Mouse (Mus musculus): ENCODE data around the gene Arid1a. TPM values are rescaled to one million over a fixed set of nuclear protein-coding genes. Genes with fewer than 3 reads are reported as not detected.
"Not testable (repeated sequence)": the region's sequence is repeated elsewhere in the genome, so short reads cannot be mapped to it uniquely, and the experiment has no call there.

Arid1a gene
- total RNA-seq, 2 experiments from 2014 or later = 37.7 to 42.1 TPM

DNA sequence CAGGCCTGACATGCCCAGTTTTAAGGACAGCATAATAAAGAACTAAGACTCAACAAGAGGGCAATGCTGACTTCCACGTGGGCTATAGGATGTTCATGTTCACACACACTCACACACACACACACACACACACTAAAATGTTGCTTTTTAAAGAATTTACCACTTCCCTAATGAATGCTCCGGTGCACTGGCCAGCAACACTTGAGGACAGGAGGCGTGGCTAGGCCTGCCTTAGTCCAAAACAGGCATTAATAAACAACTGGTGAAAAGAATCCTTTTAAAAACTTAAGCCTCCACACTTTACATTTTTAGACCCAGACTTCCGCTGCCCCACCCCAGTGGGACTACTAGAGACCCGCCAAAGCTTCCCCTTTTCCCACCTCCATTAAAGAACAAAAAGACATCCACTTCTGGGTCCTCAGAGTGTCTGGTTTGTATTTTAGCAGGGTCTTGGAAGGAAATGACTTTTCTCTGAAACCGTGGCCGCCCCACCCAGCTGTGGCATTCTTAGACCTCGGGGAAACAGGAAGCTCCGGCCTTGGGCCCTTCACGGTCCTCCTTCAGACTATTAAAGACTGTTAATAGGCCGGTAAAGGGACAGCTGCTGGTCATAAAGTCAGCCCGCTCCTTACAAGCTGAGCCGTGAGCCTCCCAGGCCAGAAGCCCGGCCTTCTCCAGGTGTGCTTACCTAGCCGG lies 96.9 kb downstream of the Arid1a start:
- peak in 1 of 2 experiments; percentile 59 for DNase-seq
- intact Hi-C loops (cut with DNase I) = no loop called here

DNA sequence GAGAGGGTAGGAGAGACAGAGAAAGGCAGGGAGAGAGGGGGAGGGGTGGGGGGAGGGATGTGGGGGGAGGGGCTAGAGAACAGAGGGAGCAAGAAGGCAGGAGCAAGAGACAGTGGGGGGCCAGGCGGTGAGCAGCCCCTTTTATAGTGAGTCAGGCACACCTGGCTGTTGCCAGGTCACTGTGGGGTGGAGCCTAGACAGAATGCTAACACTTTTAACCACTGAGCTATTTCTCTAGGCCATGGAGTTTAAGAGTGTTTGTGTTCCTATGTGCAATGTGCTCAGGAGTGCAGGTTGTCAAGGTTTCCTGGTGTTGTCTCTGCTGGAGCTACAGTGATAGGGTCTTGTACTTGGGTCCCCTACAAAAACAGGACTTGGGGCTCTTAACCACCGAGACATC lies 97.8 kb downstream of the Arid1a start:
- no peak for DNase-seq
- intact Hi-C loops (cut with DNase I) = no loop called here

DNA sequence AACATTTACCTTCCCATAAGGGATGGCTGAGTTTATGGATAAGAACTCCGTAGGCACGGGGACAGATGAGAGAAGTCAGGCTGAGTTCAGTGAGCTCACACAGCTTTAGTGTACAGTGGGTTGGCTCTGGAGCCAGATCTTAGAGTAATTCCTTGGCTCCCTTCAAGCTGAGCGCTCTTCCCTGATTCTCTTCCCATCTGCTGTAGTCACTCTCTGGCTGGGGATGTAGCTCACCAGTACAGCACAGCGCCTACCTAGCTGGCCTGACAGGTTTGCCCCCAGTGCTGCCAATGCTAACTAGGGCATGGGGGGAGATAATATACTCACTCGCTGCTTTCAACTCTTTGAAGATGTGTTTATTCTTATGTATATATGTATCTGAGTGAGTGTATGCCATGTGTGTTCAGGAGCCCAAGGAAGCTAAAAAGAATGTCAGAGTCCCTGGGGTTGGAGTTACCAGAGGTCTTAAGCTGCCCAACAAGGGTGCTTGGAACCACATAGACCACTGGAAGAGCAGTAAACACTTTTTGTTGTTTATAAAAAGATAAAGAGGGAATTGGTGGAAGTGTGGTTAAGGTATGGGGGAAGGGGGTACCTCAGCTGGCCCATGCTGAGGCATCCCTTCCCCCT lies 98.6 kb downstream of the Arid1a start:
- no peak for DNase-seq
- intact Hi-C loops (cut with DNase I) = no loop called here

DNA sequence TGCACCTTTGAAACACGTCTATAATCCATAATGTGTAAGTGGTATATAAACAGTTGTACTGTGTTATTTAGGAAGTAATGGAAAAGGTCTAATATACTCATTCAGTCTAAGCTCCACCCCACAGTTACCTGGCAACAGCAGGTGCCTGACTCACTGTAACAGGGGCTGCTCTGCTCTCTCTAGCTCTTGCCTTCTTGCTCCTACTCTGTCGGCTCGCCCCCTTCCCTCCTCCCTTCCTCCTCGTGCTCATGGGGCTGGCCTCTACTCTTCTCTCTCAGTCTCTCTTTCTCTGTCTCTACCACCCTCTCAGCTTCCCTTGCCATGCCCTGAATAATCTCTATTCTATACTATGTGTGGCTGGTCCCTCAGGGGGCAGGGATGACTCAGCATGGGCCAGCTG lies 99.6 kb downstream of the Arid1a start:
- no peak for DNase-seq
- intact Hi-C loops (cut with DNase I) = no loop called here

DNA sequence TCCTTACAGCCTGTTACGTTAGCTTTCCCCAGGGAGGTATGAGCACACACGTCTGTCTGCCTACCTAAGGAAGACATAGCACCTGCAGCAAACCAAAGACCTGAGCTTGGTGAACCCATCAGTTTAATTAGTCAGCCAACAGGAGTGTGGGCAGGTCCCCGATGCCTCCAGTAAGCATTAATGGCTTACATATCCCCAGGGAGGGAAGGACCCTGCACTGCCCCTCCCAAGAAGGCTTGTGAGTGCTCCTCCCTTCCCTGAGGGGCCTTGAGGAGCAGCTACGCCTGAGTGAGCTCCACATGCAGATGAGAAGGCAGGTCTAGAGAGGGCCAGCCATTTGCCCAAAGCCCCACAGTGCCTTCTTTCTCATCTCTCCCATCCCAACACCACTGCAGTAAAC lies 100.3 kb downstream of the Arid1a start:
- intact Hi-C loops (cut with DNase I) = no loop called here
- DNase-seq = no peak

DNA sequence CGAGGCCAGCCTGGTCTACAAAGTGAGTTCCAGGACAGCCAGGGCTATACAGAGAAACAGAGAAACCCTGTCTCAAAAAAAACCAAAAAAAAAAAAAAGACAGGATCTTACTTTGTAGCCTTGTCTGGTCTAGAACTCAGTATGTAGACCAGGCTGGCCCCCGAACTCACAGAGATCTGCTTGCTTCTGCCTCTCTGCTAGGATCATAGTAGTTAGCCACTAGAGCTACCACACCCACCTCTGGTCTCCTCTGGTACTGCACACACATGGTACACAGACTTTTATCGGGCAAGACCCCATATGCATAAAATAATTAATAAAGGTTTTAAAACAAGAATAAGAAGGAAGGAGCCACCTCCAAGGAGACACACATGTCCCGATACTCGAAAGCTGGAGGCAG lies 102.5 kb downstream of the Arid1a start:
- DNase-seq = not testable (repeated sequence)
- intact Hi-C loops (cut with DNase I) = loop anchor here (5.0 kb wide), 1 partner anchor 42 kb away; no protein-coding TSS in a partner anchor

DNA sequence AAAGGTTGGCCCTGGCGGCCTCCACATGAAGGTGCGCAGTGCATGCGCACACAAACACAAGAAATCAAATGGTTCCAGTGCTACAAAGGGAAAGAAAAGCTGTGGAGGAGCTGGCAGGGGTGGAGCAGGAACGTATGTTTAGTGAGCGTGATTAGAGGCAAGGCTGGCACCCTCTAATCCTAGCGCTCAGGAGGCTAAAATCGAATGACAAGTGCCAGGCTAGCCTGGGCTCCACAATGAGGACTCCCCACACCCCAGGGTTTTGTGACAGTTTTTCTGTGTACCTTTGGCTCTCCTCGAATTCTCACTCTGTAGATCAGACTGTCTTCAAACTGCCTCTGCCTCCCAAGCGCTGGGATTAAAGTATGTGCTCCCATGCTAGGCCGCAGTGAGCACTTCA lies 103.8 kb downstream of the Arid1a start:
- no peak for DNase-seq
- intact Hi-C loops (cut with DNase I) = loop anchor here (5.0 kb wide), 1 partner anchor 40 kb away; no protein-coding TSS in a partner anchor

DNA sequence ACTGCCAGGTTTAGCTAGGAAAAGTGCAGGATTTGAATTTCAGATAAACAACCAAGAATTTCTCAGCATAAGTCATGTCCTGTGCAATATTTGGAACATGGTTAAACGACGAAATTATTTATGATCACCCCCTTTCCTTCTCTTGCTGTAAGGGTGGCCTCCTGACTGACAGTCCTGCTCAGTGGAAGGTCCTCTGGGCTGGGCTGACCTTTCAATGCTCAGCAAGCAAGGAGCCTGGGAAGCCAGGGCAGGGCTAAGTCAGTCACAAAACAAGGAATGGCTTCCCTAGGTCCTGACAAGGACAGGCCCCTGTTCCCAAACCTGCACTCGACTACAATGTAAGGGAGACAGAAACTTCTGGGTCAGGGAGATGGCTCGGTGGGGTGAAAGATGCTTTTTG lies 104.6 kb downstream of the Arid1a start:
- intact Hi-C loops (cut with DNase I) = loop anchor here (5.0 kb wide), 1 partner anchor 40 kb away; no protein-coding TSS in a partner anchor
- no peak for DNase-seq

DNA sequence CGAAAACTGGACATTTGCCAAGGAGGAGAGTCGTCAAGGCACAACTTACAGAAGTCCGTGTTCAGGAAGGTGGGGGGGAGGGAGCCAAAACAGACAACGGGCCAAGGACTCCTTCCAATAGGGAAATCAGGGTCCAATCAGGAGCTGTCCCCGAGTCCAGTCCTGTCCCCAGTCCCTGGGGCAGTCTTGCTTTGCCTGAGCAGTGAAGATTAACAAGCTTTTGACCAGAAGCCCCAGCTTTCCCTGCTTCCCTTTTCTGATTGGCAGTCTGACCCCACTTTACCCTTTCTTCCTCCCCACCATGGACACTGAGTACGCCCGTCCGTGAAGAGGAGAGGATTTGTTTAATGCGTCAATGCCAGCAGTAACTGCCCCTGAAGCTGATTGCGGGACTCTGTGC lies 105.1 kb downstream of the Arid1a start:
- DNase-seq = no peak
- intact Hi-C loops (cut with DNase I) = loop anchor here (5.0 kb wide), 1 partner anchor 39 kb away; no protein-coding TSS in a partner anchor

DNA sequence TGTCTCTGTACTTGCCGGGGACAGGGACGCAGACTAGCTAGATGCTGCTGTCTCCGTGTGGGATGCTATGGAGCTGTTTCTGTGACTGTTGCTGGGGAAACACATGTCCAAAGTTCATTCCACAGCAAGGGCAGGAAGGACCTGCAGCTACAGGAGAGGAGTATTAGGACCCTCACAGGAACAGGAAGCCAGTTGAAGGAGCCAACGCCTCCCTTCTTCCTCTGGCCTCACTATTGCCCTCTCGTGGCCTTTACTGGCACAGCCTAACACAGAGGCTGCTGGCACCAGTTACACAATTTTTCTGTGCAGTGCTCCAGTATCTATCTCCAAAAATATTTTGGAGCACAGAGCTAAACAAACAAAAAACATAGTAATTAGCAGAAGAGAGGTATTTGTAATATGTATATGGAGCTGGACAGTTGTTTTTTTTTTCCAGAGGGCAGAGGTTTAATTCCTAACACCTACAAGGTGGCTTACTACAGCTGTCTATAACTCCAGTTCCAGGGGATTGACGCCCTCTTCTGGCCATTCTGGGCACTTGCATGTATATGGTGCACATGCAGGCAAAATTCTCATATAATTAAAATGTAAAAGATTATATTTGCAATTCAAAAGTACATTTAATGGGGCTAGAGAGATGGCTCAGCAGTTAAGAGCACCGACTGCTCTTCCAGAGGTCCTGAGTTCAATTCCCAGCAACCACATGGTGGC lies 106.4 kb downstream of the Arid1a start, which contains the start of gene Zdhhc18:
Gene Zdhhc18, minus strand, starts transcription at position 166 of the 711 bp plus-strand sequence.
- intact Hi-C loops (cut with DNase I) = loop anchor here (1.0 to 5.0 kb wide), 3 partner anchors 19 to 58 kb away; no protein-coding TSS in a partner anchor
- DNase-seq = peak; percentile 86 to 90

DNA sequence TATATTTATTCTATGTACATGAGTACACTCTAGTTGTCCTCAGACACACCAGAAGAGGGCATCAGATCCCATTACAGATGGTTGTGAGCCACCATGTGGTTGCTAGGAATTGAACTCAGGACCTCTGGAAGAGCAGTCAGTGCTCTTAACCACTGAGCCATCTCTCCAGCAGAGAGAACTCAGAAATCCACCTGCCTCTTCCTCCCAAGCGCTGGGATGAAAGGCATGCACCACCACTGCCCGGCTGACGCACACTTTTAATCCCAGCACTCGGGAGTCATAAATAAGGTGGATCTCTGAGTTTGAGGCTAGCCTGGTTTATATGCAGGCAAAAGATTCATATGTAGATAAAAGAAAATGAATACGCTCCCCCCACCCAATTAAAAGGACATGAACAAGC lies 107.1 kb downstream of the Arid1a start:
- intact Hi-C loops (cut with DNase I) = loop anchor here (2.0 kb wide), 1 partner anchor 19 kb away; no protein-coding TSS in a partner anchor

DNA sequence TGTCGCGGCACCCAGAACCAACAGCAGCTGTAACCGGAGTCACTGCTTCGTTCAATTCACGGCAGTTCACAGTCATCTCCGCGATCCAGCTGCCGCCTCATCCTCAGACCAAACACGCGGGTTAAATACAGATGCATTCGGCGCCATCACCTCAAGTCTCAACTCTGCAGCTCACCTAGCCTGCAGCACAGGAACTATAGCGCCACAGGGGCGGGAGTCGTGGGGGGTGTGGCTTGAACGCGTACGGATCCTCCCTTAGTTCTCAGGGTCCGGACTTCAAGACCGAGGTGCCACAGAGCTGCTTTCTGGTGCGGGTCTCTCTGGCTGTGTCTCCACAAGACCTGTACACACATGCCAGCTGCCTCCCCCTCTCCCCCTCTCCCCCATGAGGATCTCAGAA lies 110.9 kb downstream of the Arid1a start:
- DNase-seq = no peak
- intact Hi-C loops (cut with DNase I) = no loop called here

More for the DNA sequence above, 107.1 kb downstream of the Arid1a start:
- not testable (repeated sequence) for DNase-seq

DNA sequence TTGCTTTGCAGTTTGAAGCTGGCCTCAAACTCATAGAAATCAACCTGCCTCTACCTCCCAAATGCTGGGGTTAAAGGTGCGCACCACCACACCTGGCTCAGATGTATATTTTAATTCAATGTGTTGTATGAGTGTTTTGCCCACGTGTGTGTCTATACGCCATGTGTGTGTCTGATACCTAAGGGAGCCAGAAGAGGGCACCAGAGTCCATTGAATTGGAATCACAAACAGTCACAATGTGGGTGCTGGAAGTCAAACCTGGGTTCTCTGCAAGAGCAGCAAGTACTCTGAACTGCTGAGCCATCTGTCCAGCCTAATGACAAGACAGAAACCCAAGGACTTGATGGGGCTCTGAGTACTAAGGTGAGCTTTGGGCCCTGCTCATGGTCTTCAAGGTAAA lies 111.4 kb downstream of the Arid1a start:
- intact Hi-C loops (cut with DNase I) = no loop called here

DNA sequence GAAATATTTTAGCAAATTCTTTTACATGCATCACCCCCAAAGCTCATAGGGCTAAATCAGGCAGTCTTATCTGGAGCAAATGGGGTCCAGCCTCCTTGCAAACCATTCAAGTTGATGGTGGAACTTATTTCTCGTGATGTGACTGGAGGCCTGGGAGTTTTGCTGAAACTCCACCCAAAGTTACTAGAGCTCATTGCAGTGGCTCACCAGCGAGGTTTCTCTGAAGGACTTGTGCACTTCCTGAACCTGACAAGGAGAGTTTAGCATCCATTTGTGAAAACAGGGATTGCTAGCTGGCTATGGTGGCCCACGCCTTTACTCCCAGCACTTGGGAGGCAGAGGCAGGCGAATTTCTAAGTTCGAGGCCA lies 122.5 kb downstream of the Arid1a start:
- DNase-seq = no peak
- intact Hi-C loops (cut with DNase I) = loop anchor here (2.0 kb wide), 1 partner anchor 25 kb away; no protein-coding TSS in a partner anchor

More for the DNA sequence above, 111.4 kb downstream of the Arid1a start:
- DNase-seq = no peak

DNA sequence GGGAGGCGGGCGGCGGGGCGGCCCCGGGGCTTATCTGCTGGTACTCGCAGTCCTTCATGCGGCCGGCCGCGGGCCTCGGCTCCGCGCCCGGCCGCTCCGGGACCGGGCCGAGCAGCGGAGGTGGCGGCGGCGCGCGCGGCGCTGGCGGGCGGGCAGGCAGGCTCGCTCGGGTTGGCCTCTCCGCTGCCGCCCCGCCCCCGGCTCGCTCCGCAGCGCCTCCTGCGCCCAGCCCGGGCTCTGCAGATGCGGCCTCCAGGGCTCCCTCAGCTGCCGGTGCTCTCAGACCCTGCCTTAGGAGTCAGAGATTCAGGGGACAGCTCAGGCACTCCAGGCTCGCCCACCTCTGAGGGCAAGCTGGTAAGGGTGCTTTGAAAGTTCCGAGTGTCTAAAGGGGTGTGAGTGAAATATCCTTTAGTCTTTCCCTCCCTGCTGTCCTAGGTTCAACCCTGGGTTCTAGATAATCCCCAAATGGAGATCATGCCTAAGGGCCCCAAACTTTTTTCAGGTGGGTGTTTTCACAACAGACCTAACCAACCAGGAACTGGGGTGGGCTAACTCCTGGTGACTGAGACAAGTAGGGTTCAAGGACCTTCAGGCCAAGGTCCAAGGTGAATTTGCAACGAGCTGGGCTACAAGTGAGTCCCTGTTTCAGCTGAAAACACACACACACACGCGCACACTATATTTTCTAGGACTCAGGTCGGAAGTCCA lies 123.1 kb downstream of the Arid1a start:
- intact Hi-C loops (cut with DNase I) = loop anchor here (2.0 kb wide), 1 partner anchor 25 kb away; no protein-coding TSS in a partner anchor
- DNase-seq = peak; percentile 94 to 95

DNA sequence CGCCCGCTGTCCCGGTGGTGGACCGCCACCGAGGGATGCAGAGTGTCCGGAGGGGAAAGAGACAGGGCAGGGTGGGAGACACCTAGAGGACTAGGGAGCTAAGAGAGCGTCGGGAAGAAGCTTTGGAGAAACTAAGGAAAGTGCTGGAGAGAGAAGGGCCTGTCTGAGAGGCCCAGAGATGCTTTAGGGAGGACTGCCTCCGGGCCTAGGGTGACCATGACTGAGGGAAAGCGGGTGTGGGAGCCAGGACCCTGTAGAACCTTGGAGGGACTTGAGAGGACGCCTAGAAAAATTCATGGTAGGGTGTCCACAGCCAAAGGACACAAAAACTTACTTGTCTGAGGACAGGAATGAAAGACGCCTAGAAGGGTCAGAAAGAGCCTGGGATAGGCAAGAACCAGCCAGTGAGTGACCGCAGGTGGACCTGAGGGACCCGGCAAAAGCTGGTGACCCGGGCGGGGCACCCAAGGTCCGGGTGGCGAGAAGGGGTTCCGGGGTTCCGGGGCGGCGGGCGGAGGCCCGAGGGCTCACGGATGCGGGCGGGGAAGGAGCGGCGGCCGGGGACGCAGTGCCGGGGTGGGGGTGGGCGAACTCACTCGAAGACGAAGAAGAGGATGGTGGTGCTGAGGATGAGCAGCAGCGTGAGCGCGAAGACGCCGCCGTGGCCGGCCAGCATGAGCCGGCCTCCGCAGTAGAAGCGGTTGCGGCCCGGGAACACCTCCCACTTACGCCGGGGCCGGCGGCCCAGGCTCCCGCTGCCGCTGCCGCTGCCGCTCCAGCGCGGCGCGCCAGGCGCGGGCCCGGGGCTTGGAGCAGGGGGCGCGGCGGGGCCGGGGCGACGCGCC lies 123.9 kb downstream of the Arid1a start:
- intact Hi-C loops (cut with DNase I) = no loop called here
- peak in 1 of 2 experiments; percentile 47 for DNase-seq

DNA sequence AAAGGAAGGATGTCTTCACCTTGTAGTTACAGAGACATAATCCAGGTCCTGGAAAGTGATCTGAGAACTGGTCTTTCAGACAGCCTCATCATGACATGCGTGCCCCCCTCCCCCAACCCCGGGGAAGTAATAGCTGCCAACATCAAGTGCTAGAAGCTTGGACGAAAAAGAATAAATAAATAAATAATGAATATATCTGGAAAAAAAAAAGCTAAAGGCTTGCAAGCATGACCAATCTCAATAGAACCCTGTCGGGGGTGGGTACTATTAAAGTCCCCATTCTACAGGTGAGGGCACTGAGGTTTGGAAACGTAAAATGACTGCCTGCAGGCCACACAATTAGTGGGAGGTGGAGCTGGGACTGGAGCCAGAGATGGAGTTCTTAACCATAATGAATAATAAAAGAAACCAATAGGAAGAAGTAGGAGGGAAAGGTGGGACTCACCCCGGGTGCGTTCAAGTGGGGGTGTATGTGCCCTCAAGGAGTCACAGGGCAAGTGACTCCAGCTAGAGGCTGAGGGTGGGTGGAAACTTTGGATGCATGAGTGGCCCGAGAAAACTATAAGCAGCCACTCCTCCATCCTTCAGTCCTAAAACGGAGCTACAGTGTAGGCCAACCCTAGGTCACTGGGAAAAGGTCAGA lies 124.7 kb downstream of the Arid1a start:
- peak in 1 of 2 experiments; percentile 43 for DNase-seq
- intact Hi-C loops (cut with DNase I) = loop anchor here (2.0 kb wide), 2 partner anchors 17 kb away; no protein-coding TSS in a partner anchor

DNA sequence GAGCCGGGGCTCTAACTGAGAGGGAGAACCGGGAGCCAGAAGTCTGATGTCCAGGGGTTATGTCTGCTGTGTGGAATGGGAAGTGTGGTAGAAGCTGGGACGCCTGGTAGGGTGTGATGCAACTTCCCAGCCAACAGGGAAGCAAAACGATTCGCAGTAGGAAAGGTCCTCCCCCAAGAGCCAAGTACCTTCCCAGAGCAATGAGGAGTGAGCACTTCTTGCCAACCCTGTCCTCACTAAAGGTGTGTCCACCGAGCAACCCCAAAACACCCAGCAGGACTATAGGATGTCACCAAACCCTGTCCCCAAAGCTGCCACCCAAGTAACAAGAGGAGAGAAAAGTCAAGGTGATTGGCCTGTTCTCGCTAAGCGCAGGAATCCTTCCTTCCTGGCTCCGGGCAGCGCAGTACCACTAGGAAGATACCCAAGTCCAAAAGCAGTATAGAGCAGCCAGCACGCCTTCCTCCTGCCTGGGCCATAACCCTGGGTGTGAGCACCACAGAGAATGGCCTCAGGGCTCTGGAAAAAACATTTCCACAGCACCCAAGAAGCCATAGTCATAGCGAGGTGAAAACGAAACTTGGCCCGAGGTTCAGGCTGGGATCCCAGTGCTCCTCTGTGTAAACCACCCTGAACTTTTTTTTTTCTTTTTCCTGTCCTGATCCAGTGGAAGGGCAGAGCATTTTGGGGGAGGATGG lies 125.3 kb downstream of the Arid1a start:
- intact Hi-C loops (cut with DNase I) = loop anchor here (2.0 kb wide), 2 partner anchors 16 to 18 kb away; no protein-coding TSS in a partner anchor
- peak; percentile 39 to 44 for DNase-seq
